Mouse (Mus musculus) heart, adult 2 months (tissue): Measurements from ENCODE around the gene Lss. TPM values are rescaled to one million over a fixed set of nuclear protein-coding genes. Genes with fewer than 3 reads are reported as not detected.
A peak's percentile ranks its signal among the peaks of the same experiment; 100 is the strongest.

Source experiments
- DNase-seq, 2 experiments: peaks; one replicate each; pipeline ENCODE4 v3.0.0; 2021
- H3K27ac ChIP-seq: fragments of 200-600 bp; 2 replicates; pipeline ENCODE4 v1.8.1; 2022
- H3K27me3 ChIP-seq: fragments of 200-500 bp; 2 replicates; pipeline ENCODE4 v1.6.1; 2012; ENCODE audit warnings: mild to moderate bottlenecking, low read length, inconsistent platforms, mixed read lengths; ENCODE audit not compliant: control insufficient read depth, insufficient read depth
- H3K36me3 ChIP-seq: fragments of 200-500 bp; 2 replicates; pipeline ENCODE4 v1.6.1; 2012; ENCODE audit warnings: low read length, inconsistent platforms; ENCODE audit not compliant: control insufficient read depth, insufficient read depth
- H3K4me1 ChIP-seq: fragments of 200-500 bp; 2 replicates; pipeline ENCODE4 v1.6.1; 2011; ENCODE audit warnings: low read length; ENCODE audit not compliant: control insufficient read depth, insufficient read depth
- H3K4me3 ChIP-seq: fragments of 200-600 bp; 2 replicates; pipeline ENCODE4 v1.8.1; 2022
- H3K79me2 ChIP-seq: fragments of 200-500 bp; replicated peaks from 2 replicates; pipeline ENCODE4 v1.6.1; 2012; ENCODE audit warnings: mild to moderate bottlenecking, inconsistent platforms, low read length, moderate library complexity, mixed read lengths; ENCODE audit not compliant: control insufficient read depth, insufficient read depth
- H3K9ac ChIP-seq: fragments of 200-500 bp; 2 replicates; pipeline ENCODE4 v1.6.1; 2012; ENCODE audit warnings: low read depth, mild to moderate bottlenecking, control low read depth, inconsistent platforms, low read length, mixed read lengths
- CTCF ChIP-seq: fragments of 200-600 bp; IDR thresholded peaks from 2 replicates; pipeline ENCODE4 v1.8.1; 2022; ENCODE audit warnings: antibody characterized with exemption, mild to moderate bottlenecking, moderate library complexity
- EP300 ChIP-seq: fragments of 200-500 bp; IDR thresholded peaks from 2 replicates; pipeline ENCODE4 v1.6.1; 2011; ENCODE audit warnings: low read depth, low read length, control low read depth; ENCODE audit not compliant: insufficient read depth
- POLR2A ChIP-seq: fragments of 200-500 bp; IDR thresholded peaks from 2 replicates; pipeline ENCODE4 v1.6.1; 2011; ENCODE audit warnings: mild to moderate bottlenecking, low read depth, low read length, control low read depth; ENCODE audit not compliant: insufficient read depth
- WGBS: fragments of 180-500 bp; shearing (Covaris S2); methylation state at CpG from one replicate; pipeline ENCODE4 v1.1.7; 2018; 5-methylcytosine and 5-hydroxymethylcytosine counted together
- intact Hi-C: fragments of 180-260 bp; cut with DNase I; formaldehyde crosslinking; loops from one replicate; pipeline ENCODE4 v1.15.1; 2025
- long read RNA-seq: library from polyadenylated mRNA; stranded (forward); transcript quantifications from one replicate; pipeline ENCODE4 v2.0.0, GENCODE M21; 2021
- polyA plus RNA-seq: library from polyadenylated mRNA; depleted of rRNA; stranded (reverse); fragments of >200 nt; gene quantifications from 2 replicates; pipeline ENCODE4 v1.2.3, GENCODE M21; 2012; rRNA removed
- total RNA-seq, 2 experiments: library from RNA; stranded (reverse); gene quantifications; 2 replicates each; pipeline ENCODE4 v1.2.3; 2021

Gene Lss
- total RNA-seq = 1 to 10 TPM; 6.6 to 7.5 TPM
- polyA plus RNA-seq = 4.7 and 6.1 TPM in 2 replicates
- long read RNA-seq, full-length matches to known transcripts = 4 of 6 reads
- long read RNA-seq, partial matches to known transcripts = 1 of 6 reads
- long read RNA-seq, other reads (novel, unspliced or antisense) = 1 of 6 reads

DNA sequence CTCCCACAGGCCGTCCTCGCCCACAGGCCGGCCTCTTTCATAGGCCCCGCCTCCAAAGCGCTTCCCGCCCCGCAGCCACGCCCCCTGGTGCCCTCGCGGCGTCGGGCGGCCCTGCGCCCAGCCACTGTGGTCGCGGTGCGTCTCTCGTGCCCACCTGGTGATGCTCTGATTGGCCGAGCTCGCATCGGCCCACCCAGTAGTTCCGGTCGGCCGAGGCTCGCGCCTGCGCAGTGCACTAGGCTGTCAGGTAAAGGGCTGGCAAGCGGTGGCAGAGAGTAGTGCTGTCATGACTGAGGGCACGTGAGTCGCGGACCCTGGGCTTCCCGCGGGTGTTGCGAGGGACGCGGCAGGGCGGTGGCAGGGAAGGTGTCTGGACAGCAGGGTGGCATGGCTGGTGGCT lies at the start of gene Lss:
Gene Lss (plus strand): TSS at position 214 of the 400 bp plus-strand sequence.
- Histone ChIP-seq H3K27ac (peak within 1 kb of the TSS; percentile 56), H3K36me3 (no peaks in the 10 kb centered on the region), H3K4me1 (peaks cover 5% of the 10 kb centered on the region), H3K9ac (peak within 1 kb of the TSS; percentile 75), H3K79me2 (no peaks in the 10 kb centered on the region), H3K27me3 (no peaks in the 10 kb centered on the region), H3K4me3 (peak within 1 kb of the TSS; percentile 68)
- under 1% methylated on average over 37 of the region's 37 CpGs for WGBS
- DNase-seq = peak; percentile 93 to 96
- peak; percentile 56 for TF ChIP-seq CTCF
- no peak for TF ChIP-seq EP300
- TF ChIP-seq POLR2A = 0 out of 2 replicates have a peak, but pooled peaks have one; percentile 33
- intact Hi-C loops = loop anchor here (5.0 kb wide), 1 partner anchor 64 kb away; the partner anchor contains the start of genes Mcm3ap and Ybey

DNA sequence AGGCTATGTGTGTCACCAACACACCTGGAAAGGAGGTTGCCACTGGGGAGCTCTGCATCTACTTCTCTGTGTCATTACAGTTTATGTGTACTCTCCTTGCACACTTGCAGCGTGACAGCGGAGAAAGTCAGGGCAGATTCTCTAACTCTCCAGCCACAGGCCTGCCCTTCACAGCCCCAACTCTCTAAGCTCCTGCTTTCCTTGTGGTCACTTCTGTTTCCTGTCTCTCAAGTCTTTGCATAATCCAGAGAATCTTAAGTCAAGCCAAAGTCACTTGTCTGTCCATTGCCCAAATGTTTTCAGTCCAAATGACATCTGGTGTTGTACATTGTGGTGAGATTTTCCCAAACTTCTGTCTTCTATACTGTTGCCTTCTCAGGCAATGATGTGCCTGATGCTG lies 45.1 kb upstream of the Lss start:
- 98% methylated on average over 2 of the region's 2 CpGs for WGBS
- Histone ChIP-seq H3K79me2 (no peaks in the 10 kb centered on the region), H3K4me1 (no peaks in the 10 kb centered on the region), H3K9ac (no peak overlapping the region), H3K4me3 (no peak overlapping the region), H3K36me3 (no peaks in the 10 kb centered on the region), H3K27ac (no peak overlapping the region), H3K27me3 (no peaks in the 10 kb centered on the region)
- no peak for TF ChIP-seq EP300
- no peak for TF ChIP-seq CTCF
- no peak for TF ChIP-seq POLR2A
- intact Hi-C loops = no loop called here
- no peak for DNase-seq

DNA sequence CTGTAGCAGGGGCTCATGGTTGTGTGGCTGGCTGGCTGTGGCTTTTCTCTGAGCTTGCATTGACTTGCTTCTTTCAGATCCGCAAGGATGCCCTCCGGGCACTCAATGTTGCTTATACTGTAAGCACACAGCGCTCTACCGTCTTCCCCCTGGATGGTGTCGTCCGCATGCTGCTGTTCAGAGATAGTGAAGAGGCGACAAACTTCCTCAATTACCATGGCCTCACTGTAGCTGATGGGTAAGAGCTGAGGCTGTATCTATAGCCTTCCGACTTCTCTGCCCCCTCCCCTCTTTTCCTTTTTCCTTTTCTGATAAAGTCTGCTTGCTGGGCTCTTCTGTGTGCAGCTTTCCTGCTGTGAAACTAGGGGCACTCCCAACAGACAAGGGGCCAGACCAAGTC lies 43.1 kb upstream of the Lss start:
- Histone ChIP-seq H3K9ac (no peak overlapping the region), H3K27ac (no peak overlapping the region), H3K4me1 (no peaks in the 10 kb centered on the region), H3K27me3 (no peaks in the 10 kb centered on the region), H3K4me3 (no peak overlapping the region), H3K79me2 (no peaks in the 10 kb centered on the region), H3K36me3 (no peaks in the 10 kb centered on the region)
- intact Hi-C loops = no loop called here
- DNase-seq = no peak
- 76% methylated on average over 8 of the region's 8 CpGs for WGBS
- TF ChIP-seq CTCF (no peak), POLR2A (no peak), EP300 (no peak)

DNA sequence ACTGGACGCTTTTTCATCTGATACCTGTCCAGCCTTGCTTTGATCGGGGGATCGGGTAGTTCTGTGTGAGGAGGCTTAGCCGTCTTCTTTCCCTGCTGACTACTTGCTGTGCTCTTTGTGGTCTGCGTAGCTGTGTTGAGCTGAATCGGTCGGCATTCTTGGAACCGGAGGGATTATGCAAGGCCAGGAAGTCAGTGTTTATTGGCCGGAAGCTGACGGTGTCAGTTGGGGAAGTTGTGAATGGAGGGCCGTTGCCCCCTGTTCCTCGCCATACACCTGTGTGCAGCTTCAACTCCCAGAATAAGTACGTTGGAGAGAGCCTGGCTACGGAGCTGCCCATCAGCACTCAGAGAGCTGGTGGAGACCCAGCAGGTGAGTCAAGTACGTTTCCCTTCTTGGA lies 42.2 kb upstream of the Lss start:
- Histone ChIP-seq H3K4me3 (no peak overlapping the region), H3K27ac (no peak overlapping the region), H3K79me2 (no peaks in the 10 kb centered on the region), H3K36me3 (no peaks in the 10 kb centered on the region), H3K9ac (no peak overlapping the region), H3K27me3 (no peaks in the 10 kb centered on the region), H3K4me1 (no peaks in the 10 kb centered on the region)
- no peak for DNase-seq
- TF ChIP-seq POLR2A = no peak
- no peak for TF ChIP-seq EP300
- no peak for TF ChIP-seq CTCF
- intact Hi-C loops = no loop called here
- WGBS = 84% methylated on average over 15 of the region's 15 CpGs

DNA sequence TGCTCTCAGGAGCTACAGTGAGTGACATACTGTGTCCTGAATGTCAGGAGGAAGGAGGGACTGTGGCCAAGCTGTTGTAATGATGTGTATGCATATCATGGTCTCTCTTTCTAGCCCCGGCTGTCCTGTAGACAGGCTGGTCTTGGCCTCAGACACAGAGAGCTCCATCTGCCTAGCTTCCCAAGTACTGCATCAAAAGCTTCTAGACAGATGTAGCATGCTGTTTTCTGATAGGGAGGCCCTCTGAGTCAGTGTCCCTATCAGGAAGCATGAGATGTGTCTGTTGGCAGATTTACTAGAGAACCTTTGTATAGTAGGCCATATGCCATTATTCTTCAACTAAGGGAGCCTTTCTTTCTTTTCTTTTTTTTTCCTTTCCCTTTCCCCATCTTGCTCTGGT lies 37.9 kb upstream of the Lss start:
- Histone ChIP-seq H3K27ac (no peak overlapping the region), H3K4me1 (no peaks in the 10 kb centered on the region)

DNA sequence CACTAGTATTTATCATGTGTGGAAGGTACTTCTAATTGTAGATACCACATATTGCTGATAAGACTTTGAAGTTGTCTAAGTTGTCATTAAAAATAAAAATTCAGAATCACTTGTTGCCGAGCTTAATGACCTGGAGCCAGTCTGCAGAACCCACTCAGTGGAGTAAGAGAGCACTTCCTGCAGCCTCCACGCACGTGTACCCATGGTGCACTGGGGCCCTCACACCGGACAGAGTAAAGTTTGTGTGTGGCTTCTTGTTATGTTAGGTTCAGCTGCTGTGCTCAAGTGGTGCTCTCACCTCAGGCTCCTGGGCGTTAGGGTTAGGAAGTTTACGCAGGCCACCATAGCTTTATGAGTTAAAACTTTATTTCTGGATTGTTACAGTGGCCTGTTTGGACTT lies 35.9 kb upstream of the Lss start:
- Histone ChIP-seq H3K79me2 (no peaks in the 10 kb centered on the region), H3K27me3 (no peaks in the 10 kb centered on the region), H3K36me3 (no peaks in the 10 kb centered on the region), H3K27ac (peak overlapping the region; percentile 36; the same call in 1 of the 2 replicates), H3K9ac (no peak overlapping the region), H3K4me1 (no peaks in the 10 kb centered on the region), H3K4me3 (no peak overlapping the region)
- TF ChIP-seq CTCF = no peak
- TF ChIP-seq EP300 = no peak
- no peak for DNase-seq
- intact Hi-C loops = no loop called here
- 82% methylated on average over 6 of the region's 6 CpGs for WGBS

More for the DNA sequence above, 37.9 kb upstream of the Lss start:
- H3K9ac ChIP-seq = no peak overlapping the region
- TF ChIP-seq CTCF = peak; percentile 11; the same call in 1 of the 2 replicates
- TF ChIP-seq EP300 = no peak
- H3K4me3 ChIP-seq = no peak overlapping the region
- WGBS = 73% methylated on average over 1 of the region's 1 CpGs
- H3K27me3 ChIP-seq = no peaks in the 10 kb centered on the region
- intact Hi-C loops = no loop called here
- no peak for DNase-seq
- no peaks in the 10 kb centered on the region for H3K79me2 ChIP-seq
- H3K36me3 ChIP-seq = no peaks in the 10 kb centered on the region
